Mouse (Mus musculus): ENCODE measurements at regions not wholly inside any gene's neighbourhood (a gene's known extent, or its start where the extent isn't known, plus 50 kb on each side); places are given as distances from the start of the nearest gene placed in this dataset.

- no peak for DNase-seq
Measured at GRCm38 (mm10) chr2:74977828-74978227, 152.2 kb downstream of the Mtx2 start.

DNA sequence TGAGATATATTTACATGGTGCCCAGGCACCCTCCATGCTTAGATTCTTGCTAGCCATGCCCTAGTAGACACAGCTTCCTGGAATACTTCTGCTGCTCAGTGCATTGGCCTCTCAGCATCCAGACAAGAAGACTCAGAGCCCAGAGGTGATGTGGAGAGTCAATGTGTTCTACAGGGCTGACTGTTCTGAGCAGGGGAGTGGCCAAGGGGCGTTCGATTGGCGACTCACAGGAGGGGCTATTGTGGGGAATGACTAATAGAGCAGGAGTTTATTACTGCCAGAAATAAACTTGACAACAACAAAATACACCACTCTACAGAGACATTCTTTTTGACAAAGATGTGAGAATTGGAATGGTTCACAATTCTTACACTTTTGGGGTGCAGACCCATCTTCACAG, 156.3 kb downstream of the Mtx2 start:
- DNase-seq, result no peak

DNA sequence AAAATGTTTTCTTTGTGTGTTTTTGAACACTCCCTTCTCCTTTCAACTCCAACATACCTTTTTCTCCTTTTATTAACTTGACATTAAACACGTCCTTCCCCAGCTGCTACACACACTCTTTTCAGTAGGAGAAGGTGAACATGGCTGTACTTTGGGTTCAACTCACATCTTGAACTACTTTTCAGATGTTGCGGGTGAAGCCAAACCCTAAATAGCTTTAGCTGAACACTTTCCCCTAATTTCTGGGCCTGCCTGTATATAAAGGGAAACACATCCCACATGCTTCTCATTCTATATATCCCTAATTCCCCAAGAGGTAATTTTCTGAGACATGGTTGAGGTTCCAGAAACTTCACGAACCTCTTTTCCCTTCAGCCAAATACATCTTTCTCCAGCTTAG, 168.2 kb downstream of the Mtx2 start:
- no peak for DNase-seq

GRCm38 (mm10) chr2:74994998-74995397, 169.4 kb downstream of the Mtx2 start:
- DNase-seq, result no peak

GRCm38 (mm10) chr2:74997736-74998135, 172.1 kb downstream of the Mtx2 start:
- DNase-seq, result no peak

- peak; percentile 60 for DNase-seq
Measured at GRCm38 (mm10) chr2:75000368-75000796, 174.8 kb downstream of the Mtx2 start.

DNA sequence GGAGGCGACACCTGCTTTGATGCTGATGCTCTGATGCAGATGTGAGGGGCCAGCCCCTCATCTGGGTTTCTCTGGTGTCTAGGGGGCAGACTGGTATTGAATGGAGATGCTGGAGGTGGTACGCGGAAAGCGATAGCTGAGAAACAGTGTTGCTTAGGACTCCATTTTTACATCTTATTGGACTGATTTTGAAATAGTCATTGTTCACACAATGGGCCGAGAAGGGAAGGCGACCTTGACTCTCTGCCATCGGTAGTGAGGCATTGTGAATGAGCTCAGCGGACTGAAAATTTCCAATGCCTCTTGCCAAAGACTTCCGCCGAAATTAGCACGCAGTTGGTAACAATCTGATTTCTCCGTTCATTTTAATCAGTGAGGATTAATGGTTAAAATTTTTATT, 177.0 kb downstream of the Mtx2 start:
- DNase-seq, result peak; percentile 45

DNA sequence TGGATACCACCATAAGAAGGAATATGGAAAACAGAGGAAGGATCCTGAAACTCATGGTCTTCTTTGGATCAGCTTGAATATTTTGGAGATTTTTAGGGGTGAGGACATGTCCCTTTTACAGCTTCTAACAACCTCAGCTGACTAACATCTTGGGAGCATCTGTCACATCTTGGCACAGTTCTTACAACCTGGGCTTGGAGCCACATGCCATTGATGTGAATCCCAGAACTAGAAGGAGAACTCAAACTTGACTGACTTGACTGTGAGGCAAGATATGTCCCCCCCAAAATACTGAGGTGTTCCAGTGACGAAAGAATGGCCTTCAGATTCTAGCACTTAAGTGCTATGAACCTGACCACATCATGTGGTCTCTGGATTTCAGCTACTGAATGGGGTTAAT, 182.5 kb downstream of the Mtx2 start:
- DNase-seq, result peak; percentile 49

DNA sequence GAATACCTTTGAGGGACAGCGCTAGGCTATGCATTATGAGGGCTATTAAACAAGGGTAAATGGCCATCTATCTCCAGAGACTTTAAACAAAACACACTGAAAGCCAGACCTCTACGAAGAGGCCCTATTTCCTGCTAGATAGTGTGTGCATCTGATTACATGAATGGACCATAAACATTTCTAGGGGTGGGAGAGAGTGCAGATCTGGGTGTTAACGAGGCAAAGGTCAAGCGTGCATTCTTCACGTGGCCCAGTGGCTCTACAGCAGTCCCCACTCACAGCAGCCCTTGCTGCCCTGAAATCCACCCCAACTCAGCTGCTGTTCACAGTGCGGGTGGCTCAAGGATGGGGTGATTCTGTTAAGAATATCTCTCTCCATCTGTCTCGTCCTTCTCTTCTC, 185.0 kb downstream of the Mtx2 start:
- DNase-seq, result no peak

GRCm38 (mm10) chr2:75012046-75012445, 186.4 kb downstream of the Mtx2 start:
- DNase-seq, result no peak

GRCm38 (mm10) chr2:75014994-75015728, 189.6 kb downstream of the Mtx2 start:
- no peak for DNase-seq

DNA sequence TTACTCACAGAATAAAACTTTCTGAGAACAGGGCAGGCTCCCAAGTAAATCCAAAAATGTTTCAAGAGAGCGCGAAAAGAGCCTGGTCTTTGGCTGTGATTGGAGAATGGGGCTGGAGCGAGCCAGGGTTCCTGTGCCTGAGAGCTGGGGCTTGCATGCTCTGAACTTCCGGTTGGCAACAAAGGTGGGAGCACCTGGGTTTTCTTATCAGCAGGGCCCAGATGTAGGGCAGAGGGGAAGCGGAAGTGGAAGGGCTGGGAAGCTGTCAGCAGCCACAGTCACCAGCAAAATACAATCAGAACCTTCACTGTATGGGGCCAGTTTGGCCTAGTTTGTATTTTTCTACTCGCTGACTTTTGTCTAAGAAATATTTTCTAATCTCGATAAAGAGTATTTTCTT, 193.9 kb downstream of the Mtx2 start:
- peak; percentile 58 for DNase-seq

- peak; percentile 54 for DNase-seq
Measured at GRCm38 (mm10) chr2:75021639-75022038, 196.0 kb downstream of the Mtx2 start.

- DNase-seq, result peak; percentile 21
Measured at GRCm38 (mm10) chr2:75028151-75028550, 202.5 kb downstream of the Mtx2 start.

GRCm38 (mm10) chr2:75029089-75029693, 203.6 kb downstream of the Mtx2 start:
- DNase-seq, result no peak

- DNase-seq, result no peak
Measured at GRCm38 (mm10) chr2:75034708-75035107, 209.1 kb downstream of the Mtx2 start.

GRCm38 (mm10) chr2:75039066-75039465, 213.5 kb downstream of the Mtx2 start:
- DNase-seq, result no peak

DNA sequence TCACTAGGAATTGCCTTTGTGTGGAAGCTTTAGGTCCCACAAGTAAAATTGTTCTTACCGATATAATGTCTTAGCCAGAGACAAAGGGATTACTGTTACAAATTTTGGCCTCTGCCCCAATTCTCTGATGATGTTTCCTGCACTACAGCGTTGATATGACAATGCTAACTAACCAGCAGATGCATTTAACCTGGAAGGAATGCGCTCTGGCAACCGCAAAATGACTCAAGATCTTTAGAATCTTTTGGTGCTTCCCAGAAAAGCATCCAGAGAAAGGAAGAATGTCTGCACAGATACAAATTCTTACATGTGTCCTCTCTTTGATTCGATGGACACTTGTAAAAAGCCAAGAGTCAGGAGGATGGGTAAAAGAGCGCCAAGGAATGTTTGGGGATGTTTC, 221.3 kb downstream of the Mtx2 start:
- no peak for DNase-seq

GRCm38 (mm10) chr2:75048071-75048470, 222.5 kb downstream of the Mtx2 start:
- no peak for DNase-seq

DNA sequence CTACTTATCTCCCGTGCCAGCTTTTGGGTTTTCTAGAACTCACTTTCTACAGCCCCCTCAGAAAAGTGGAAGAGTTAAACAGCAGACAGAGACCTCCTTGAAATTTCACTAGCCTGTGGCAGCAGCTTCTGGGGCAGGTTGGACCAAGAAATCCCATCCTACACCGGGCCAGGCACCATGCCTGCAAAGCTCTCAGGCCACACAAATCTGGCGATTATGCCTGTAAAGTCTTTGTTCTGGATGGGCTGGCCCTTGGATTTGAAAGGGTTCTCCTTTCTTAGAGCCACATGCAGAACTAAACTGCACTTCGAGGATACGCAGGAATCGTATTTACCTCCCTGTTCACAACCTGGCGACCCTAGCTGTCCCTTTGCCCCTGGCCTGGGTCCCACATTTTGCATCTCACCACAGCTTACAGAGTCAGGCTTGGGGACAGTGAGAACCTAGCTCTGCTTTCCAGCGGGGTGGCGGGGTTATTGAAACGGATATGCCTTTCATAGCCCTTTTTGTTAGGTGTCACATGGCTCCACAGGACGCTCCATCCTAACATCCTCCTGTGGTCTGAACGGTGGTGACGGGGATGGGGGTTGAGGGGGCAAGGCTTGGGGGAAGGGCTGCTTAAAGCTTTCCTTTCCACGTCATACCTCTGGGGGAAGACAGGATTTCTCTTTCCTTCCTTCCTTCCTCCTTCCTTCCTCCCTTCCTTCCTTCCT, 229.0 kb downstream of the Mtx2 start:
- DNase-seq, result peak; percentile 29

- peak; percentile 74 for DNase-seq
Measured at GRCm38 (mm10) chr2:75055187-75055543, 229.6 kb downstream of the Mtx2 start.

DNA sequence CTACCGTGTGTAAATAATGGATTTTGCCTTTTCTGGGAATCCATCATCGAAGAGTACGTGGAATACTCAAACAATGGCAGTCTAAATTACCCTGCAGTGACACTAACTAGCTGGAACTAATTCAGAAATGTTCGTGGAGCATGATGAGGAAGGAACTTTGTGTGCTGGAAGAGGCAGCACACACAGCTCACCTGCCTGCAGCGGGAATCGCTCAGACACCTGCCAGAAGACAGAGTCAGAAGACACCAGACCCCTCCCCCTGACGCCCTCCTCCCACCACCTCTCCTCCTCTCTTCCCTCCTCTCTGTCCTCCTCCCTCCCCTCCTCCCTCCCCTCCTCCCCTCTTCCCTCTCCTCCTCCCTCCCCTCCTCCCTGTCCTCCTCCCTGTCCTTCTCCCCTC, 235.4 kb downstream of the Mtx2 start:
- no peak for DNase-seq

- DNase-seq, result no peak
Measured at GRCm38 (mm10) chr2:75061456-75062188, 236.0 kb downstream of the Mtx2 start.

Data from heart, postnatal 4 days (tissue).